Mouse (Mus musculus) liver, embryonic 14.5 days (tissue): ENCODE results near the gene Ophn1.

Experiments
- CTCF ChIP-seq: IDR thresholded peaks from 2 replicates; pipeline ENCODE4 v1.5.1; 2016; ENCODE audit warnings: antibody characterized with exemption, low read depth, control low read depth
- EP300 ChIP-seq: IDR thresholded peaks from 2 replicates; pipeline ENCODE4 v1.6.1; 2016; ENCODE audit warnings: antibody characterized with exemption, low read depth

DNA sequence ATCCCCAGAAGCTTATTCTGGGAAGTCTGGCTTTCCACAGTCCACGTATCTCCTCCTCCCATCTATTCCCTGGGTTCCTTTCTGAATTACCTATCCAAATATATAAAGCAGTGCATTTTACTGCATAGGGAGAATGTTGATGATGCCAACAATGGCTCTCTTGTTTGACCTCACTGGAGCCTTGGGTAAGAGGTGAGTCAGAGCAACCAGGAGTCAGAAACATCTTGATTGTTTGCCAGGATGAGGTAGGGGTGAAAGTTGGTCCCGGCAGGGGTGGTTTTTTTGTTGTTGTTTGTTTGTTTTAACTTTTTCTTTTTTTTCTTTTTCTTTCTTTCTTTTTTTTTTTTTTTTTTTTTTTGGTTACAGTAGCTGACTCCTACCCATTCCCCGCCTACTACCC is 45.3 kb upstream of the Ophn1 start, which contains the start of gene Yipf6:
- no peak for TF ChIP-seq CTCF
- no peak for TF ChIP-seq EP300
